Mouse (Mus musculus) intestine, embryonic 14.5 days (tissue): ENCODE results near the gene Fgd3. TPM values are rescaled to one million over a fixed set of nuclear protein-coding genes. Genes with fewer than 3 reads are reported as not detected.

Experiments used
- ATAC-seq: fragments of 200-750 bp; cut with Nextera tagmentation; replicated peaks from 2 replicates; pipeline ENCODE4 v1.8.0; 2017; ENCODE audit warnings: low read depth, moderate number of reproducible peaks, moderate TSS enrichment, moderate library complexity; ENCODE audit not compliant: low FRiP score, low TSS enrichment
- DNase-seq: peaks from one replicate; pipeline ENCODE4 v3.0.0-alpha.2; 2018; ENCODE audit warnings: low spot score
- H3K27ac ChIP-seq: fragments of 300-500 bp; sonication (generic); 2 replicates; pipeline ENCODE4 v1.5.1; 2014; ENCODE audit warnings: low read depth, mild to moderate bottlenecking, control low read depth
- H3K27me3 ChIP-seq: fragments of 300-500 bp; sonication (generic); replicated peaks from 2 replicates; pipeline ENCODE4 v1.6.1; 2014; ENCODE audit warnings: low read length, control low read depth; ENCODE audit not compliant: control insufficient read depth, insufficient read depth
- H3K36me3 ChIP-seq: fragments of 300-500 bp; sonication (generic); 2 replicates; pipeline ENCODE4 v1.6.1; 2014; ENCODE audit warnings: low read length, control low read depth; ENCODE audit not compliant: control insufficient read depth, insufficient read depth
- H3K4me1 ChIP-seq: fragments of 300-500 bp; sonication (generic); replicated peaks from 2 replicates; pipeline ENCODE4 v1.6.1; 2014; ENCODE audit warnings: low read length, control low read depth, mixed read lengths; ENCODE audit not compliant: control insufficient read depth, insufficient read depth
- H3K4me2 ChIP-seq: fragments of 300-500 bp; sonication (generic); 2 replicates; pipeline ENCODE4 v1.6.1; 2014; ENCODE audit warnings: low read length
- H3K4me3 ChIP-seq: fragments of 300-500 bp; sonication (generic); 2 replicates; pipeline ENCODE4 v1.5.1; 2014; ENCODE audit warnings: low read depth, low read length, control low read depth, mixed read lengths
- H3K9ac ChIP-seq: fragments of 300-500 bp; sonication (generic); 2 replicates; pipeline ENCODE4 v1.6.1; 2014; ENCODE audit warnings: mild to moderate bottlenecking, low read length
- H3K9me3 ChIP-seq: fragments of 300-500 bp; sonication (generic); 2 replicates; pipeline ENCODE4 v1.6.1; 2016; ENCODE audit warnings: low read length, control low read depth; ENCODE audit not compliant: control insufficient read depth
- WGBS: fragments of 180-500 bp; shearing (Covaris S2); extraction: QIAGEN DNeasy Blood & Tissue Kit; methylation state at CpG from one replicate; pipeline ENCODE4 v1.1.7; 2014; 5-methylcytosine and 5-hydroxymethylcytosine counted together
- polyA plus RNA-seq: library from polyadenylated mRNA; unstranded; fragments of >200 nt; fragmentation: Nextera tagmentation; extraction: Ambion mirVana; gene quantifications from 2 replicates; pipeline ENCODE4 v1.2.1, GENCODE M21; 2014

The Fgd3 gene
- polyA plus RNA-seq, 1 experiment from 2014 or later = 0.62 TPM

DNA sequence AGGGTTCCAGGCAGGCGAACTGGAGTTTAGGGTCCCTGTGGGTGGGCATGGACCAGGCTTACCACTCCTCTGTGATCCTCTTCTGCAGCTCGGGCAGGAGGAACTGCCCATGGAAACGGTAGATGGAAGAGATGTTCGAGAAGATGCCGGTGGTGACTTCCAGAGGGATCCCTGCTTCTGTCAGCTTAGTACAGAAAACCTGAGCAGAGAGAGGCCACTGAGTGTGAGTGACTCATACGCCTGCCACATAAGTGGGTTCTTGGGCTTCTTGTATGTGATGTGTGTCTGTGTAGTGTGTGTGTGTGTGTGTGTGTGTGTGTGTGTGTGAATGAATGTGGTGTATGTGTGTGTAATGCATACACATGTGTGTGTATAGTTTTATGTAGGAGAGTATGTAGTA lies 32.9 kb downstream of the Fgd3 start:
- H3K4me3 ChIP-seq = no peak overlapping the region
- no peaks in the 10 kb centered on the region for H3K36me3 ChIP-seq
- H3K9me3 ChIP-seq = 0 out of 2 replicates have a peak, but pooled peaks cover 2% of the 10 kb centered on the region
- no peak overlapping the region for H3K4me2 ChIP-seq
- ATAC-seq (0 out of 2 replicates have a peak, but pooled peaks have one; percentile 14), DNase-seq (no peak)
- no peaks in the 10 kb centered on the region for H3K27me3 ChIP-seq
- H3K9ac ChIP-seq = no peak overlapping the region
- no peaks in the 10 kb centered on the region for H3K4me1 ChIP-seq
- H3K27ac ChIP-seq = peak overlapping the region; percentile 54
- 88% methylated on average over 6 of the region's 6 CpGs for WGBS

DNA sequence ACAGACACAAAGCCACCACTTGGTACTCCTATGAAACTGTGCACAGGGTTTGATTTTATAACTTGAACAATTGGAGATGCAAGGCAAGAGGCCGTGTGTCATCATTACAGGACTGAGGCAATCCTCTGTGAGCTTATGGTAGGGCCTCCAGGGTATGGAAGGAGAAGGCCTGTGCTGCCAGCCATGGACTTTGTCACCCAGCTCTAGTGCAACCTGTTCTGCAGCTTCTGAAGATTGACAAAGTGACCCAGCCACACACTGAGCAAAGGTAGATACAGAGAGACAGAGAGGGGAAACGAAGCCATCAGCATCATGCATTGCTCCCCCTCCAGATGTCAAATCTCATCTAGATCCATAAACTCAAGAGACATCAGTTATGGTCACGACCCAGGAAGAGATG lies 33.4 kb downstream of the Fgd3 start:
- no peak overlapping the region for H3K9ac ChIP-seq
- no peaks in the 10 kb centered on the region for H3K27me3 ChIP-seq
- H3K27ac ChIP-seq = peak overlapping the region; percentile 54
- H3K36me3 ChIP-seq = no peaks in the 10 kb centered on the region
- no peak overlapping the region for H3K4me2 ChIP-seq
- DNase-seq (peak; percentile 74), ATAC-seq (peak; percentile 89)
- 72% methylated on average over 3 of the region's 3 CpGs for WGBS
- H3K4me3 ChIP-seq = no peak overlapping the region
- 0 out of 2 replicates have a peak, but pooled peaks cover 2% of the 10 kb centered on the region for H3K9me3 ChIP-seq
- no peaks in the 10 kb centered on the region for H3K4me1 ChIP-seq

DNA sequence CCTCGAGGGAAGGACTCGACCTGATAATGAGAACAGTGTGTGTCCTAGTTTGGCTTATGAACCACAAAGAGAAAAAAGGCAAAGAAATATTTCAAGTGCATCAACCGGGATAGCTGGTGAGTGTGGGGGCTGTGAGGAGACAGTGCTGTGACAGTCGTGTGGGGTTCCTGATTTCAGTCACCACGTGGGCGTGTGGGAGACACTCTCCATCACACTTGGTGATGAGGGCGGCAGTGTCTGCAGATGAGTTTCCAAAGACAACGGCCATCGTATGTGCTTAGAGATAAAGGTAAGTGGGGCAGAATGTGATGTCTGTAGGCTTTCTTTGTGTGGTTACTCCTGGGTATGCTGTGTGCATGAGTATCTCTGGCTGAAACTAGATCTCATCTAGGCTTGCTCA lies 36.4 kb downstream of the Fgd3 start:
- Histone ChIP-seq H3K9ac (no peak overlapping the region), H3K4me1 (no peaks in the 10 kb centered on the region), H3K4me2 (no peak overlapping the region), H3K9me3 (0 out of 2 replicates have a peak, but pooled peaks cover 5% of the 10 kb centered on the region), H3K4me3 (no peak overlapping the region), H3K27me3 (no peaks in the 10 kb centered on the region), H3K36me3 (no peaks in the 10 kb centered on the region), H3K27ac (no peak overlapping the region)
- ATAC-seq = no peak
- no peak for DNase-seq
- WGBS = 77% methylated on average over 9 of the region's 9 CpGs

- H3K36me3 ChIP-seq = no peaks in the 10 kb centered on the region
- H3K4me2 ChIP-seq = no peak overlapping the region
- no peaks in the 10 kb centered on the region for H3K4me1 ChIP-seq
- 50% methylated on average over 2 of the region's 2 CpGs for WGBS
- H3K27me3 ChIP-seq = no peaks in the 10 kb centered on the region
- H3K9ac ChIP-seq = no peak overlapping the region
- ATAC-seq (no peak), DNase-seq (no peak)
- no peak overlapping the region for H3K27ac ChIP-seq
- 0 out of 2 replicates have a peak, but pooled peaks cover 5% of the 10 kb centered on the region for H3K9me3 ChIP-seq
- no peak overlapping the region for H3K4me3 ChIP-seq
Observed at GRCm38 (mm10) chr13:49282168-49282567, 37.9 kb downstream of the Fgd3 start.

- Histone ChIP-seq H3K36me3 (no peaks in the 10 kb centered on the region), H3K4me2 (no peak overlapping the region), H3K9me3 (no peaks in the 10 kb centered on the region), H3K9ac (no peak overlapping the region), H3K4me3 (no peak overlapping the region), H3K27me3 (no peaks in the 10 kb centered on the region), H3K4me1 (no peaks in the 10 kb centered on the region), H3K27ac (no peak overlapping the region)
- no peak for ATAC-seq
- DNase-seq = no peak
- WGBS = 58% methylated on average over 5 of the region's 5 CpGs
Observed at GRCm38 (mm10) chr13:49271831-49272765, 48.0 kb downstream of the Fgd3 start.

GRCm38 (mm10) chr13:49270500-49270899 lies 49.6 kb downstream of the Fgd3 start:
- H3K36me3 ChIP-seq = no peaks in the 10 kb centered on the region
- no peaks in the 10 kb centered on the region for H3K9me3 ChIP-seq
- DNase-seq = no peak
- no peaks in the 10 kb centered on the region for H3K4me1 ChIP-seq
- H3K4me3 ChIP-seq = no peak overlapping the region
- no peak overlapping the region for H3K9ac ChIP-seq
- WGBS = 86% methylated on average over 8 of the region's 8 CpGs
- no peaks in the 10 kb centered on the region for H3K27me3 ChIP-seq
- ATAC-seq = no peak
- H3K4me2 ChIP-seq = no peak overlapping the region
- H3K27ac ChIP-seq = no peak overlapping the region

DNA sequence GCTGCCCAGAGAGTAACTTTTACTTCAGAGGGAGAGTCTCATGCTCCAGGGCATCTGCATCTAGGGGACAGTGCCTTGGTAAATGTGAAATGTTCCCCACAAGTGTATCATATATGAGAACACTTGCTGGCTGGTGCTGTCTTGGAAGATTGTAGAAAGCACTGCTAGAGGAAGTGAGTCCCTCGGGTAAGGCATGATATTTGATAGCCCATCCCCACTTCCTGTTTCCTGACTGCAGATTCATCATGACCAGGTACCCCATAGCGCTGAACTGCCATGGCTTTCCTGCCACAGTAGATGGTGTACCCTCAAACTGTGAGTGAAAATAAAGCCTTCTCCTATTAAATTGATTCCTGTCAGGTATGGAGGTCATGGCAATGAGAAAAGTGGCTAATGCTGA lies 52.5 kb downstream of the Fgd3 start:
- H3K4me3 ChIP-seq = no peak overlapping the region
- no peaks in the 10 kb centered on the region for H3K4me1 ChIP-seq
- ATAC-seq (no peak), DNase-seq (no peak)
- no peak overlapping the region for H3K4me2 ChIP-seq
- no peaks in the 10 kb centered on the region for H3K36me3 ChIP-seq
- no peaks in the 10 kb centered on the region for H3K9me3 ChIP-seq
- H3K27ac ChIP-seq = no peak overlapping the region
- H3K27me3 ChIP-seq = no peaks in the 10 kb centered on the region
- no peak overlapping the region for H3K9ac ChIP-seq
- WGBS = 41% methylated on average over 2 of the region's 2 CpGs

DNA sequence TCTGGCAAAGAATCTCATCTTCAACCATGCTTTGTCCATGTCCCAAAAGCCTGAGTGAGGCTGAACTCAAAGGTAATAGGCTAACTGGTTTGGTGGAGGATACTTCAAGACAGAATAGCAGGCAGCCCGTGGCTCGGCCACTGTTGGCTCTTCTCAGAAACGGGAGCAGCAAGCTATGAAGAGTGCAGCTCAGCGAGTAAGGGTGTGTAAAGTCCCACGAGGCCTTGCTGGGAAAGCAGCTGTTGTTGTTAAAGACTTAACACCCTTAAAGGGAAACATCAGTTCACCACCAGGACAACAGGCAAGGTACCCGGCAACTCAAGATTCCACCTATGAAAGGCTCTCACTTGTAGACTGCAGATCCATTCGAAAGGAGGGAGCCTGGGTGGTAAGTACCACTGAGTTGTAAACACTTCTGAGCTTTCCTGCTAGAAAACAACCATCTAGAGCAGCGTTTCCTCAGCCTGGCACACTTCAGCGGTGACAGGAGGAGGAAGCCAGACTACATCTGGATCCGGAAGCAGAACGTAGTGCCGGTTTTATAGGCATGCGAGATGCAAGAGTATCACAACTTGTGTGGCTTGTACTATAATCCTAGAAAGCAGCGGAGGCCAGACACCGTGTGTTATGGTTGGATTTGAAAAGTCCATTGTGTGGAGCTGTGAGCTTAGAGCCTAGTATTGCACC lies 59.9 kb downstream of the Fgd3 start:
- no peak overlapping the region for H3K27ac ChIP-seq
- no peaks in the 10 kb centered on the region for H3K9me3 ChIP-seq
- no peaks in the 10 kb centered on the region for H3K4me1 ChIP-seq
- no peak overlapping the region for H3K9ac ChIP-seq
- WGBS = 58% methylated on average over 15 of the region's 15 CpGs
- H3K36me3 ChIP-seq = no peaks in the 10 kb centered on the region
- H3K4me2 ChIP-seq = no peak overlapping the region
- no peaks in the 10 kb centered on the region for H3K27me3 ChIP-seq
- DNase-seq = no peak
- H3K4me3 ChIP-seq = no peak overlapping the region
- ATAC-seq = no peak
